Mouse (Mus musculus) G1E-ER4 (cell line): ENCODE measurements around the gene Abhd15. TPM values are rescaled to one million over a fixed set of nuclear protein-coding genes. Genes with fewer than 3 reads are reported as not detected.

ENCODE experiments used
- GATA1 ChIP-seq: IDR thresholded peaks from one replicate; pipeline ENCODE4 v1.8.0; 2012; ENCODE audit warnings: low read length, inconsistent platforms
- polyA plus RNA-seq: library from polyadenylated mRNA; stranded (reverse); fragments of >175 nt; gene quantifications from 2 replicates; pipeline ENCODE4 v1.2.3, GENCODE M21; 2012

Abhd15 gene
- polyA plus RNA-seq, 1 experiment, result 0.30 TPM

GRCm38 (mm10) chr11:77491502-77492291, 23.2 kb upstream of the Abhd15 start:
- no peak for TF ChIP-seq GATA1

DNA sequence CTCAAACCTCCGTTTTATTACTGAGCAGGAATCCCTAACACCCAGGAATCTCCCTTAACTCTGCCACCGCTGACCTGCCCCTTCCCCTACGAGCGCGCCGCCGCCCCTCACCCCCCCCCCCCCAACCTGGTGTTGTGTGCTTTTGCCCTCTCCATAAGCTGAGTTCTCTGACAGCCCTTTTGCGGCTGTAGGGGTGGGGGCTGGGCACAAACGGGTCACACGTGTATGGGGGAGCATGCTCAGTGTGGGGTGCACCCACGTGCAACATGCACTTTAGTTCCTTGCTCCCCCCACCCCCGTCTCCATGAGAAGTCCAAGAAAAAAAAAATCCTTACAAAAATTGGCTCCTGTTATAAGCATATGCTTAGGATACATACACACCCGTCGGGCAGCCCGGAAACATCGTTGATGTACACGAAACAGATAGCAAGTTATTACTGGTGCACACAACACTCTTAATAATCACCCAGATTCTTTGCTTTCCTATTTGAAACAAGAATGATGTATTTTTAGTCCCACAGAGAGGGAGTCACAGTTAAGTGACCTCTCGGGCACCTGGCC, 22.5 kb upstream of the Abhd15 start:
- no peak for TF ChIP-seq GATA1

DNA sequence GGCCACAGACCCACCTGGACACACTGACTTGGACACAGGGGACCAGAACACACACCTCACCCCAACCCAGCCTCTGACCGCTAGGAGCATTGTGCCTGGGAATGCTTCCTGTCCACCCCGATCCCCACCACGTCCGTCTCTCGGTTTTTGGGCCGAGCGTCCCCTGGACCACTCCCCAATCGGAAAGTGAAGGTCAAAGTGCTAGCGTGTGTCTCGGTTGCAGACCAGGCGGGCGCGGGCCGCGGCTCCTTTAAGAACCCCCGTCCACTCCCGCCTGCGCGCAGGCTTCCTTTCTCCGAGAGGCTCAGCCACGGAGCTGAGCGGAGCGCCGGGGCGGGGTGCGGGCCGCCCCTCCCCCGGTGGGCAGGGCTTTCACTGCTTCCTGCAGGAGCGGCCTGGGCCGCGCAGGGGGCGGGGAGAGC, 22.0 kb upstream of the Abhd15 start:
- TF ChIP-seq GATA1, result no peak

DNA sequence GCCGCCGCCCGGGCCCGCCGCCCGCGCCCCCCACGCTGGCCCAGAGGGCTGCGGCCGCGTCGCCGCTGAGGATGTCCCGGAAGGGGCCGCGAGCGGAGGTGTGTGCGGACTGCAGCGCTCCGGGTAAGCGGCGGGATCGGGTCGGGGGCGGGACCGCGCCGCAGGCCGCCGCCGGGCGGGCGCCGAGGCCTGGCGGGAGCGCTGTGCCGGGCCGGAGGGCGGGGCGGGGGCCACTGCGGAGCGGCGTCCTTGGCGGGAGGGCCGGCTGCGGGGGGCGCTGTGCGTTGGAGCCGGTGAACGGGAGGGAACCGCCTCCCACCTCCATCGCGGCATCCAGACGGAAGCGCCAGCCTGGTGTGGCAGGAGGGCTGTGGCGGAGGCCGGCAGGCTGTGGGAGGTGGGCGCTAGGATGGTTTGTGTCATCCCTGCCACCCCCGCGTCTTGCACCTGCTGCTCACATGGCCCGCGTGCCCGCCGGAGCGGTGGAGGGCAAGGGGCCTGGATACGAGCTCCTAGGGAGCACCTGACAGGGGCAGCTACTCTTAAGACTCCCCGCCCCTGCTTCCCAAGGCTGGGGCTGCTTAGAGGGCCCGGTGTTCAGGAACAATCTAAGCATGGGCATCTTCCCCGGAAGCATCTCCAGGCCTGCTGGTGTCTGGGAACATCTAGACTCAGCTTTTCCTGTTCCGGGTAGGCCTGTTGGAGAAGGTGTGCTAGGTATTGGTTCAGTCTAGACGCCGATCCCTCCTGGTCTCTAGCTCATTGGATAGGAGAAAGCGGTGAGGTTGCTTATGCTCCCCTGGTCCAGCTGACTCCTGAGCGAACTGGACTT, 21.2 kb upstream of the Abhd15 start, which contains the start of gene Git1:
TSS of gene Git1 (plus strand) at position 51 of the 832 bp plus-strand sequence.
- TF ChIP-seq GATA1, result no peak

DNA sequence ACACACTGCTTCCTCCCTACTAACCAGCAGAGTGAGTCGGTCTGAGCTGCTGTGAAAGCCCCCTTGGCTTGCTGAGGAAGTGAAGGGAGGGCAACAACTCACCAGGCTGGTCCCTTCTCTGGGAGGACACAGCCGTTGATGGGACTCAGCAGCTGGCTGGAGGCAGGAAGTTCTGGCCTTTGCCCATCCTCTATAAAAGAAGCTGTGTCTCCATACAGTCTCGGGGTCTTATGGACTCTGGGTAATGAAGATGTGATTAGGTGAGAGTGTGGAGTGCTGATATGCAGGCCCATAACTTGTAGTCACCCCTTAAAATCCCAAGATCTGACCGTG, 20.6 kb upstream of the Abhd15 start:
- TF ChIP-seq GATA1, result no peak

DNA sequence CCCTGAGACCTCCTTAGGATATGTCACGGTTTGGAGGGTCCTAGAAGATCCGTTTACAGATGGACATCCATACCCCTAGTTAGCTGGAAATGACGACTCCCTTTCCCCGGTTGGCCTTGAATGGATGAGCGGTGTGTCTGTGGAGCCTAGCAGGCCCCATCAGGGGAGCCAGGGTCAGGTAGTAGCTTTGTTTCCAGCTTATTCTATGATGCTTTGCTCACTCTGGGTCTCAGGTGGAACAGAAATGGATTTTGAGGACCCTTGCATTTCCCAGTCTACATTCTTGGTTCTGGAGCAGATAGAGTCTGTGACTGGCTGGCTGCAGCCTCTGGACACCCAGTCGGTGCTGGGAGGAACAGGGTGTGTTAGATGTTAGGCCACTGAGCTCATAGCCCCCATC, 20.1 kb upstream of the Abhd15 start:
- no peak for TF ChIP-seq GATA1

GRCm38 (mm10) chr11:77495507-77495906, 19.4 kb upstream of the Abhd15 start:
- TF ChIP-seq GATA1, result no peak

- no peak for TF ChIP-seq GATA1
These were observed 17.6 kb upstream of the Abhd15 start for GRCm38 (mm10) chr11:77497341-77497756.

DNA sequence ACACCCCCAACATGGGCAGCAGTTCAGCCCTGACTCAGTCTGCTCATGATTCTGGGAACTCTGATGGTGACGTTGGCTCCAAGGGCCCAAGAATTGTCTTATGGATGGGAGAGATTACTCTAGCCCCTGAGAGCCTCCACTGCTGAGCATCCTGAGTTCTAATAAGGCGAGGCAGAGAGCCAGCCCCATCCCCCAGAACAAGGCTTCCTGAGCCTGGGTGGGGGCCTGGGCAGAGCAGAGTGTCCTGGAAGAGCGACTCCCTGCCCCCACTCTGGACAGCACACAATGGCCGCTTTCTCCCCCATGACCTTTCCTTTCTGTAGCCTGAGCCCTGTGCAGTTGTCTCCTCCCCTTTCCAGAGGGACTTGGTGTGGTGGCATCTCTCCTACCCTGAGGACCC, 17.1 kb upstream of the Abhd15 start:
- no peak for TF ChIP-seq GATA1

GRCm38 (mm10) chr11:77498261-77499139, 16.4 kb upstream of the Abhd15 start:
- no peak for TF ChIP-seq GATA1

GRCm38 (mm10) chr11:77499354-77499753, 15.6 kb upstream of the Abhd15 start:
- TF ChIP-seq GATA1, result no peak

DNA sequence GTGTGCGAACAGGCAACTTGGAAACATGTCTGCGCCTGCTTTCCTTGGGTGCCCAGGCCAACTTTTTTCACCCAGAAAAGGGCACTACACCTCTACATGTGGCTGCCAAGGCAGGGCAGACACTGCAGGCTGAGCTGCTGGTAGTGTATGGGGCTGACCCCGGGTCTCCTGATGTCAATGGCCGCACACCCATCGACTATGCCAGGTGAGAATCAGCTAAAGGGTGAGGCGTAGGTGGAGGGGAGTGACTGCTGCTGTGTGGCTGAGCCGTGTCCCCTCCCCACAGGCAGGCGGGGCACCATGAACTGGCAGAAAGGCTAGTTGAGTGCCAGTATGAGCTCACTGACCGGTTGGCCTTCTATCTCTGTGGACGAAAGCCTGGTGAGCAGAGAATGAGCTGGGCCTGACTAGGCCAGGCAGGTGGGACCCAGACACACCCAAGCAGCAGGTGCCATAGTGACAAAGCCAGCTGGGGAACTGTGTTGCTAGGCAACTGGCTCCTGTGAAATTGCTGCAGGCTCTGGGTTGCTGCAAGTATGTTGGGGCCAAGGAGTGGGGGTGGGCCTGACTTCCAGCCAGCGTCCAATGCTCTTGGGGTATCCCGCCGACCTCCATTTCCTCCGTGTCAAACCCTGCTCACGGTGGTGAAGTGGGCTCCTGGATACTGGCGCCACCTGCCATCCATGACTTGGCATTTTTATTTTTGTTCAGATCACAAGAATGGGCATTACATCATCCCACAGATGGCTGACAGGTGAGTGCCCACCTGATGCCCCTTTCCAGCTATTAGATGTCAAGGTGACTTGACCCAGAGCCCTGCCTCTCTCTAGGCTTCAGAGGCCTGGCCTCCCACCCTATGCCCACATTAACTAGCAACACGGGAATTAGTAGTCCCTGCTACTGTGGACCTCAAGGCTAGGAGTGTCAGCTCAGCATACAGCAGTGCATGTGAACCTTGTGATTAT, 14.3 kb upstream of the Abhd15 start:
- no peak for TF ChIP-seq GATA1

GRCm38 (mm10) chr11:77501392-77501791, 13.5 kb upstream of the Abhd15 start:
- no peak for TF ChIP-seq GATA1

DNA sequence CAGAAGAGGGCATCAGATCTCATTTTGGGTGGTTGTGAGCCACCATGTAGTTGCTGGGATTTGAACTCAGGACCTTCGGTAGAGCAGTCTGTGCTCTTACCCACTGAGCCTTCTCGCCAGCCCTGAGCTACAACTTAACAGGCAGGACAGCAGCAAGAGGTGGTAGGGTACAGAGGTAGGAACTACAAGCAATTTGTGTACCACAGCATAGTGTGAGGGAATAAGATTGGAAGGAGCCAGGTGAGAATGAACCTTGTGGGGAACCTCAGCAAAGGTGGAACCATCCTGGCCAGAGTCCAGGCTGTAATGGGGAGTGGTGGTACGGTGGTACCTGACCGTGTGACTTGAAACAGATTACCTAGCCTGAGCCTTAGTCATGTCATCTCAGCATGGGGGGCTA, 12.9 kb upstream of the Abhd15 start:
- TF ChIP-seq GATA1, result no peak
